Mouse (Mus musculus) limb, embryonic 13.5 days (tissue): Measurements from ENCODE around the gene Sh3kbp1. TPM values are rescaled to one million over a fixed set of nuclear protein-coding genes. Genes with fewer than 3 reads are reported as not detected.

ENCODE experiments used
- ATAC-seq: fragments of 200-750 bp; cut with Nextera tagmentation; 2 replicates; pipeline ENCODE4 v1.8.0; 2017; ENCODE audit warnings: low read depth, moderate number of reproducible peaks, moderate TSS enrichment; ENCODE audit not compliant: low FRiP score
- H3K27ac ChIP-seq: fragments of 300-500 bp; sonication (generic); 2 replicates; pipeline ENCODE4 v1.5.1; 2015; ENCODE audit warnings: inconsistent platforms, mild to moderate bottlenecking, moderate library complexity
- H3K27me3 ChIP-seq: fragments of 300-500 bp; sonication (generic); 2 replicates; pipeline ENCODE4 v1.6.1; 2015; ENCODE audit warnings: mild to moderate bottlenecking, inconsistent platforms
- H3K36me3 ChIP-seq: fragments of 300-500 bp; sonication (generic); 2 replicates; pipeline ENCODE4 v1.6.1; 2015; ENCODE audit warnings: inconsistent platforms, mild to moderate bottlenecking, moderate library complexity
- H3K4me1 ChIP-seq: fragments of 300-500 bp; sonication (generic); 2 replicates; pipeline ENCODE4 v1.6.1; 2015; ENCODE audit warnings: inconsistent platforms
- H3K4me2 ChIP-seq: fragments of 300-500 bp; sonication (generic); replicated peaks from 2 replicates; pipeline ENCODE4 v1.6.1; 2015; ENCODE audit warnings: inconsistent platforms, mild to moderate bottlenecking, moderate library complexity
- H3K4me3 ChIP-seq: fragments of 300-500 bp; sonication (generic); 2 replicates; pipeline ENCODE4 v1.5.1; 2015; ENCODE audit warnings: moderate library complexity, mild to moderate bottlenecking, inconsistent platforms
- H3K9ac ChIP-seq: fragments of 300-500 bp; sonication (generic); 2 replicates; pipeline ENCODE4 v1.6.1; 2015; ENCODE audit warnings: mild to moderate bottlenecking, inconsistent platforms
- H3K9me3 ChIP-seq: fragments of 300-500 bp; sonication (generic); 2 replicates; pipeline ENCODE4 v1.6.1; 2016; ENCODE audit warnings: inconsistent platforms
- WGBS: fragments of 180-500 bp; shearing (Covaris S2); methylation state at CpG from one replicate; pipeline ENCODE4 v1.1.7; 2015; 5-methylcytosine and 5-hydroxymethylcytosine counted together
- polyA plus RNA-seq: library from polyadenylated mRNA; unstranded; fragments of >200 nt; fragmentation: Nextera tagmentation; extraction: Ambion mirVana; gene quantifications from 2 replicates; pipeline ENCODE4 v1.2.1, GENCODE M21; 2015

Sh3kbp1 gene
- polyA plus RNA-seq, 1 experiment from 2014 or later = 39.0 TPM

- Histone ChIP-seq H3K27ac (no peak overlapping the region; the same call in 1 of the 2 replicates), H3K9ac (no peak overlapping the region), H3K27me3 (peaks cover 32% of the 10 kb centered on the region), H3K9me3 (no peaks in the 10 kb centered on the region), H3K36me3 (no peaks in the 10 kb centered on the region), H3K4me3 (no peak overlapping the region), H3K4me1 (no peaks in the 10 kb centered on the region), H3K4me2 (no peak overlapping the region)
- WGBS = 47% methylated on average over 3 of the region's 3 CpGs
- ATAC-seq = peak; percentile 86
Measured at GRCm38 (mm10) chrX:159910600-159910999, 283.5 kb downstream of the Sh3kbp1 start.

GRCm38 (mm10) chrX:159911613-159912012 is 284.5 kb downstream of the Sh3kbp1 start:
- Histone ChIP-seq H3K9ac (no peak overlapping the region), H3K4me3 (no peak overlapping the region), H3K27me3 (peaks cover 26% of the 10 kb centered on the region), H3K36me3 (no peaks in the 10 kb centered on the region), H3K4me2 (no peak overlapping the region), H3K4me1 (no peaks in the 10 kb centered on the region), H3K27ac (no peak overlapping the region), H3K9me3 (no peaks in the 10 kb centered on the region)
- WGBS = 77% methylated on average over 4 of the region's 4 CpGs
- ATAC-seq = no peak

- WGBS = 60% methylated on average over 3 of the region's 3 CpGs
- Histone ChIP-seq H3K9ac (no peak overlapping the region), H3K36me3 (no peaks in the 10 kb centered on the region), H3K4me1 (no peaks in the 10 kb centered on the region), H3K4me2 (no peak overlapping the region), H3K27ac (no peak overlapping the region), H3K9me3 (no peaks in the 10 kb centered on the region), H3K27me3 (peaks cover 26% of the 10 kb centered on the region), H3K4me3 (no peak overlapping the region)
- ATAC-seq = no peak
Measured at GRCm38 (mm10) chrX:159912061-159912460, 285.0 kb downstream of the Sh3kbp1 start.

GRCm38 (mm10) chrX:159913489-159913888 is 286.4 kb downstream of the Sh3kbp1 start:
- no peak overlapping the region for H3K4me3 ChIP-seq
- no peak overlapping the region for H3K4me2 ChIP-seq
- no peaks in the 10 kb centered on the region for H3K4me1 ChIP-seq
- H3K36me3 ChIP-seq = no peaks in the 10 kb centered on the region
- WGBS = 57% methylated on average over 3 of the region's 3 CpGs
- H3K9ac ChIP-seq = no peak overlapping the region
- H3K27ac ChIP-seq = no peak overlapping the region
- no peaks in the 10 kb centered on the region for H3K9me3 ChIP-seq
- peaks cover 24% of the 10 kb centered on the region; the same call in 1 of the 2 replicates for H3K27me3 ChIP-seq
- ATAC-seq = no peak

- Histone ChIP-seq H3K27ac (no peak overlapping the region), H3K4me2 (no peak overlapping the region), H3K9me3 (no peaks in the 10 kb centered on the region), H3K4me1 (no peaks in the 10 kb centered on the region), H3K9ac (no peak overlapping the region), H3K27me3 (peaks cover 22% of the 10 kb centered on the region; the same call in 1 of the 2 replicates), H3K4me3 (no peak overlapping the region), H3K36me3 (no peaks in the 10 kb centered on the region)
- no peak for ATAC-seq
- 42% methylated on average over 1 of the region's 1 CpGs for WGBS
Measured at GRCm38 (mm10) chrX:159915125-159915524, 288.1 kb downstream of the Sh3kbp1 start.

- no peak overlapping the region for H3K4me2 ChIP-seq
- no peaks in the 10 kb centered on the region for H3K4me1 ChIP-seq
- no peaks in the 10 kb centered on the region for H3K9me3 ChIP-seq
- no peak overlapping the region for H3K27ac ChIP-seq
- WGBS = 79% methylated on average over 6 of the region's 6 CpGs
- no peaks in the 10 kb centered on the region for H3K36me3 ChIP-seq
- H3K27me3 ChIP-seq = peaks cover 39% of the 10 kb centered on the region; the same call in 1 of the 2 replicates
- ATAC-seq = no peak
- no peak overlapping the region for H3K9ac ChIP-seq
- H3K4me3 ChIP-seq = no peak overlapping the region
Measured at GRCm38 (mm10) chrX:159924759-159925158, 297.7 kb downstream of the Sh3kbp1 start.

GRCm38 (mm10) chrX:159928165-159928564 is 301.1 kb downstream of the Sh3kbp1 start:
- Histone ChIP-seq H3K4me1 (no peaks in the 10 kb centered on the region), H3K4me3 (no peak overlapping the region)
- WGBS = 87% methylated on average over 5 of the region's 5 CpGs

GRCm38 (mm10) chrX:159928834-159929233 is 301.8 kb downstream of the Sh3kbp1 start:
- Histone ChIP-seq H3K36me3 (no peaks in the 10 kb centered on the region), H3K9me3 (no peaks in the 10 kb centered on the region), H3K27ac (no peak overlapping the region), H3K4me2 (no peak overlapping the region), H3K4me3 (no peak overlapping the region), H3K4me1 (no peaks in the 10 kb centered on the region), H3K9ac (no peak overlapping the region), H3K27me3 (peaks cover 32% of the 10 kb centered on the region; the same call in 1 of the 2 replicates)
- no peak for ATAC-seq
- WGBS = 76% methylated on average over 3 of the region's 3 CpGs

More at GRCm38 (mm10) chrX:159928165-159928564, 301.1 kb downstream of the Sh3kbp1 start:
- Histone ChIP-seq H3K9ac (no peak overlapping the region), H3K27ac (no peak overlapping the region), H3K4me2 (no peak overlapping the region), H3K9me3 (no peaks in the 10 kb centered on the region), H3K36me3 (no peaks in the 10 kb centered on the region), H3K27me3 (peaks cover 35% of the 10 kb centered on the region; the same call in 1 of the 2 replicates)
- no peak for ATAC-seq

- H3K4me2 ChIP-seq = no peak overlapping the region
- no peaks in the 10 kb centered on the region for H3K9me3 ChIP-seq
- no peak overlapping the region for H3K9ac ChIP-seq
- WGBS = 93% methylated on average over 1 of the region's 1 CpGs
- peaks cover 23% of the 10 kb centered on the region; the same call in 1 of the 2 replicates for H3K27me3 ChIP-seq
- no peak for ATAC-seq
- no peaks in the 10 kb centered on the region for H3K36me3 ChIP-seq
- H3K4me3 ChIP-seq = no peak overlapping the region
- H3K27ac ChIP-seq = no peak overlapping the region
- H3K4me1 ChIP-seq = no peaks in the 10 kb centered on the region
Measured at GRCm38 (mm10) chrX:159932027-159932426, 305.0 kb downstream of the Sh3kbp1 start.

- Histone ChIP-seq H3K4me1 (no peaks in the 10 kb centered on the region), H3K4me3 (no peak overlapping the region), H3K27me3 (peaks cover 16% of the 10 kb centered on the region; the same call in 1 of the 2 replicates), H3K36me3 (no peaks in the 10 kb centered on the region), H3K4me2 (no peak overlapping the region), H3K9ac (no peak overlapping the region), H3K9me3 (no peaks in the 10 kb centered on the region), H3K27ac (no peak overlapping the region)
- no peak for ATAC-seq
- 83% methylated on average over 2 of the region's 2 CpGs for WGBS
Measured at GRCm38 (mm10) chrX:159942569-159942968, 315.5 kb downstream of the Sh3kbp1 start.

- no peak overlapping the region for H3K4me2 ChIP-seq
- H3K9ac ChIP-seq = no peak overlapping the region
- no peaks in the 10 kb centered on the region for H3K36me3 ChIP-seq
- H3K9me3 ChIP-seq = no peaks in the 10 kb centered on the region
- 65% methylated on average over 1 of the region's 1 CpGs for WGBS
- no peak for ATAC-seq
- H3K4me1 ChIP-seq = no peaks in the 10 kb centered on the region
- no peak overlapping the region for H3K27ac ChIP-seq
- H3K4me3 ChIP-seq = no peak overlapping the region
- H3K27me3 ChIP-seq = peaks cover 16% of the 10 kb centered on the region; the same call in 1 of the 2 replicates
Measured at GRCm38 (mm10) chrX:159943586-159943985, 316.5 kb downstream of the Sh3kbp1 start.

- 70% methylated on average over 7 of the region's 7 CpGs for WGBS
- H3K4me3 ChIP-seq = no peak overlapping the region
- no peaks in the 10 kb centered on the region for H3K36me3 ChIP-seq
- no peak overlapping the region for H3K4me2 ChIP-seq
- H3K9ac ChIP-seq = no peak overlapping the region
- peaks cover 54% of the 10 kb centered on the region for H3K27me3 ChIP-seq
- no peaks in the 10 kb centered on the region for H3K4me1 ChIP-seq
- ATAC-seq = no peak; the same call in 1 of the 2 replicates
- no peaks in the 10 kb centered on the region for H3K9me3 ChIP-seq
- H3K27ac ChIP-seq = no peak overlapping the region
Measured at GRCm38 (mm10) chrX:159953546-159954429, 326.7 kb downstream of the Sh3kbp1 start.
